Mouse (Mus musculus): ENCODE data around the gene Rnf26.

DNA sequence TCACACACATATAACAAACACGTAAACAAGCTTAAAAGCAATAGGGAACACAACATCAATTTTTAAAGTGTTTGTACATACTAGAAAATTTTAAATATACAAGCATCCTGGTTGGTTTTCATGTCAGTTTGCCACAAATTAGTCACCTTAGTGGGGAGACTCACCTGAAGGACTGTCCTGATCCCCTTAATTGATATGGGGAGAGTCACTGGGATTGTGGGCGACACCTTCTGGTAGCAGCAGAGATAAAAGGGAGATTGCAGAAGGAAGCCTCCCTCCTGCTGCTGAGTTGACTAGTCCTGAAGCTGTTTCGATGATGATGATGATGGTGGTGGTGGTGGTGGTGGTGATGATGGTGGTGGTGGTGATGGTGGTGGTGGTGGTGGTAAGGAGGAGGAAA is 60.5 kb downstream of the Rnf26 start:
- no peak for TF ChIP-seq POLR2A (IDR thresholded peaks at IDR 0.05; ENCODE audit: insufficient read depth, low read depth, low read length)
- TF ChIP-seq CTCF (IDR thresholded peaks at IDR 0.05) = no peak
